Mouse (Mus musculus) liver, embryonic 14.5 days (tissue): Measurements from ENCODE around the gene Gm8369. TPM values are rescaled to one million over a fixed set of nuclear protein-coding genes. Genes with fewer than 3 reads are reported as not detected.
"Not testable (repeated sequence)": the region's sequence is repeated elsewhere in the genome, so short reads cannot be mapped to it uniquely, and the experiment has no call there.

ENCODE experiments used
- ATAC-seq: fragments of 200-750 bp; cut with Nextera tagmentation; 2 replicates; pipeline ENCODE4 v1.8.0; 2017; ENCODE audit warnings: moderate number of reproducible peaks, mild to moderate bottlenecking, moderate library complexity; ENCODE audit not compliant: insufficient read depth
- DNase-seq, 3 experiments: peaks; one replicate each; pipeline ENCODE4 v3.0.0-alpha.2; 2012 to 2013; ENCODE audit warnings: low read depth in 3 of 3, low spot score in 3 of 3
- H3K27ac ChIP-seq: fragments of 300-500 bp; sonication (generic); 2 replicates; pipeline ENCODE4 v1.5.1; 2014; ENCODE audit warnings: moderate library complexity, mild to moderate bottlenecking, control low read depth, inconsistent platforms
- H3K27me3 ChIP-seq: fragments of 300-500 bp; sonication (generic); 2 replicates; pipeline ENCODE4 v1.6.1; 2014; ENCODE audit warnings: mild to moderate bottlenecking, low read length, moderate library complexity; ENCODE audit not compliant: control insufficient read depth, insufficient read depth
- H3K36me3 ChIP-seq: fragments of 300-500 bp; sonication (generic); replicated peaks from 2 replicates; pipeline ENCODE4 v1.6.1; 2014; ENCODE audit warnings: low read depth; ENCODE audit not compliant: control insufficient read depth, insufficient read depth
- H3K4me1 ChIP-seq, 2 experiments: fragments of 200-500 bp in 1 of 2; fragments of 300-500 bp in 1 of 2; sonication (generic) in 1 of 2; replicated peaks; 2 replicates each; pipeline ENCODE4 v1.6.1; 2012 to 2014; ENCODE audit warnings: antibody characterized with exemption in 1 of 2, inconsistent platforms in 1 of 2, low read length in 1 of 2; ENCODE audit not compliant: control insufficient read depth in 2 of 2, insufficient read depth in 2 of 2
- H3K4me2 ChIP-seq: fragments of 300-500 bp; sonication (generic); 2 replicates; pipeline ENCODE4 v1.6.1; 2014; ENCODE audit warnings: low read depth, mild to moderate bottlenecking, control low read depth, moderate library complexity
- H3K4me3 ChIP-seq, 2 experiments: fragments of 200-500 bp in 1 of 2; fragments of 300-500 bp in 1 of 2; sonication (generic) in 1 of 2; 2 replicates each; pipeline ENCODE4 v1.5.1; 2012 to 2014; ENCODE audit warnings: low read depth in 2 of 2, low read length in 2 of 2, mild to moderate bottlenecking in 2 of 2, control low read depth in 1 of 2, inconsistent platforms in 1 of 2, moderate library complexity in 1 of 2; ENCODE audit not compliant: insufficient read depth in 1 of 2
- H3K9ac ChIP-seq: fragments of 300-500 bp; sonication (generic); replicated peaks from 2 replicates; pipeline ENCODE4 v1.6.1; 2014; ENCODE audit warnings: mild to moderate bottlenecking, control low read depth, moderate library complexity
- H3K9me3 ChIP-seq: fragments of 300-500 bp; sonication (generic); 2 replicates; pipeline ENCODE4 v1.6.1; 2016; ENCODE audit warnings: low read length, mixed read lengths; ENCODE audit not compliant: control insufficient read depth
- CTCF ChIP-seq: IDR thresholded peaks from 2 replicates; pipeline ENCODE4 v1.5.1; 2016; ENCODE audit warnings: antibody characterized with exemption, low read depth, control low read depth
- EP300 ChIP-seq: IDR thresholded peaks from 2 replicates; pipeline ENCODE4 v1.6.1; 2016; ENCODE audit warnings: antibody characterized with exemption, low read depth
- WGBS: fragments of 180-500 bp; shearing (Covaris S2); extraction: QIAGEN DNeasy Blood & Tissue Kit; methylation state at CpG from one replicate; pipeline ENCODE4 v1.1.7; 2014; ENCODE audit not compliant: insufficient replicate concordance; 5-methylcytosine and 5-hydroxymethylcytosine counted together
- polyA plus RNA-seq, 2 experiments: library from polyadenylated mRNA; depleted of rRNA in 1 of 2; stranded (reverse) in 1 of 2; unstranded in 1 of 2; fragments of >200 nt; fragmentation: Nextera tagmentation in 1 of 2; extraction: Ambion mirVana in 1 of 2; gene quantifications; 2 replicates each; pipeline versions ENCODE4 v1.2.1 to v1.2.3; 2012 to 2014

Gene Gm8369
- polyA plus RNA-seq, 2 experiments = 0.07 TPM; not detected in 1

DNA sequence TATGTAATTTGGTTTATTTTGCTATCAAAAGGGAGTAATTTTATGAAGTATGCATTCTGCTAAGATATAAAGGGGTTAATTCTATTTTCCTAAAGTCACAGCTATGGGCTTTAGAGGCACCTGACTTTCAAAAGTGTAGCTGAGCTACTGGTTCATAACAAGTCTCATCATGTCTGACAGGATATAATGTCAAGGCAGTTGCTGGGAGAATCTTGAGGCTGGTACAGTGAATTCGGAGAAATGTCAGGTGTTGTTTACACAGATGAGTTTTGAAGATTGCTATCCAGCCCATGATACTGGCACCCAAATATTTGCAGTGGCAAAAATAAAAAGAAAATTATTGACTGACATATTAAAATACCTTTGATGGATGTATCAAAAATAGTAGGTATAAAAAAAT lies 19.1 kb downstream of the Gm8369 start:
- Histone ChIP-seq H3K9me3 (no peaks in the 10 kb centered on the region), H3K36me3 (no peaks in the 10 kb centered on the region), H3K27me3 (no peaks in the 10 kb centered on the region), H3K27ac (no peak overlapping the region), H3K4me2 (no peak overlapping the region), H3K4me1 (no peaks in the 10 kb centered on the region), H3K4me3 (no peak overlapping the region), H3K9ac (no peak overlapping the region)
- 66% methylated on average over 1 of the region's 1 CpGs for WGBS
- no peak for DNase-seq
- no peak for ATAC-seq
- TF ChIP-seq EP300 = no peak
- TF ChIP-seq CTCF = no peak

DNA sequence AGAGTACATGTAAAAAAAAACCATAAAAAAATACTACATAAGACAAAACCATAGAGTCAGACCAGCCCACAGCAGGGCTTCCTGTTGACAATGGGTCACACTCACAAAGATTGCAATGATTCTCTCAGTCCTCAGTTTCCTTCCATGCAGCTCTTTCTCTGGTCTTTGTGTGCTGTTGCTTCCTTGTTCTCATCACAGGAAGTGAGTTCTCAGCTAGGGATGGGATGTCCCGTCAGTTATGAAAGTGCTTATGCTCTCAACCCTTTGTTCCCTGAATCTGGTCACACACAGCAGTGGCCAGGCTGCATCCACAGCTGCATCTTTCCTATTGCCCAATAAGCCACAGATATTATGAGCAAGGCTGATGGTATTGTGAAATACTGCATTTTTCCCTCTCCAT lies 27.7 kb downstream of the Gm8369 start:
- Histone ChIP-seq H3K4me2 (no peak overlapping the region), H3K27ac (no peak overlapping the region), H3K27me3 (no peaks in the 10 kb centered on the region), H3K9me3 (no peaks in the 10 kb centered on the region), H3K9ac (no peak overlapping the region), H3K4me1 (no peaks in the 10 kb centered on the region), H3K36me3 (no peaks in the 10 kb centered on the region), H3K4me3 (no peak overlapping the region)
- WGBS = 25% methylated on average over 1 of the region's 1 CpGs
- DNase-seq (no peak), ATAC-seq (no peak)
- TF ChIP-seq EP300 (no peak), CTCF (no peak)

DNA sequence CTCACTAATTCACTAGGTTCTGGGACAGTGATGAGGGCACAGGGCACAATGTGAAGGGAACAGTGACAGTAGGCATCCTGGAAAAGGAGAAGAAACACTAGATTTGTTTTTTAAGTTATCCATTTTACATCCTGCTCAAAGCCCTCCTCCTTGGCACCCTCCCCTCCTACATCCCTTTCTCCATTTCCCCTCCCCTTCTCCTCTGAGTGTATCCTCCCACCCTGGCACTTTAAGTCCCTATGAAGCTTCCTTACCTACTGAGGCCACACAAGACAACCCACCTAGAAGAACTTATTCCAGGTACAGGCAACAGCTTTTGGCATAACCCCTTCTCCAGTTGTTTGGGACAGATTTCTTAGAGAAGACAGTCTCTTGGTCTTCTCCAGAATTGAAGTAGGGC lies 30.5 kb downstream of the Gm8369 start, which contains the start of gene Ms4a6b:
TSS of gene Ms4a6b (plus strand) at position 267 of the 400 bp plus-strand sequence.
- Histone ChIP-seq H3K4me1 (no peaks in the 10 kb centered on the region), H3K4me3 (no peak within 1 kb of the TSS), H3K36me3 (no peaks in the 10 kb centered on the region), H3K9me3 (no peaks in the 10 kb centered on the region), H3K27ac (no peak within 1 kb of the TSS), H3K27me3 (no peaks in the 10 kb centered on the region), H3K4me2 (no peak within 1 kb of the TSS), H3K9ac (no peak within 1 kb of the TSS)
- DNase-seq (no peak), ATAC-seq (no peak)
- TF ChIP-seq CTCF = no peak
- no peak for TF ChIP-seq EP300

DNA sequence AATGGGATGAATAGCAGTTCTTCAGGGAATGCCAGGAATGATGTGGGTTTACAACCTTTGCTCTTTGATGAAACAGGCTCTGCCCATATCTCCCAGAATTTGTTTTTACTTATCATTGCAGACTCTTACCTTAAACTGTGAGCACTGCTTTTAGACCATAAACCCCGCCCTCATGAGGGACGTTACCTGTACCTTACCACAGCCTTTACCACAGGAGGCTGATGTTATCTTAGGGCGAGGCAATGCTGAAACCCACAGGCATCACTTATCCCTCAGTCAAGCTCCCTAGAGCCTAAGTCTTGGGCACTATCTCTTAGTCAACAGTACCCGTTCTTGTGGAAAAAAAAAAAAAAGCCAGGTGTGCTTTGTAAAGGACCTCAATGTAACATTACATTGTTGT lies 31.1 kb downstream of the Gm8369 start:
- H3K4me2 ChIP-seq = no peak overlapping the region
- no peak for TF ChIP-seq CTCF
- ATAC-seq (no peak), DNase-seq (no peak)
- WGBS = 18% methylated on average over 4 of the region's 4 CpGs
- no peak overlapping the region for H3K4me3 ChIP-seq
- no peaks in the 10 kb centered on the region for H3K36me3 ChIP-seq
- H3K27ac ChIP-seq = no peak overlapping the region
- H3K4me1 ChIP-seq = no peaks in the 10 kb centered on the region
- no peaks in the 10 kb centered on the region for H3K27me3 ChIP-seq
- no peak overlapping the region for H3K9ac ChIP-seq
- H3K9me3 ChIP-seq = no peaks in the 10 kb centered on the region

DNA sequence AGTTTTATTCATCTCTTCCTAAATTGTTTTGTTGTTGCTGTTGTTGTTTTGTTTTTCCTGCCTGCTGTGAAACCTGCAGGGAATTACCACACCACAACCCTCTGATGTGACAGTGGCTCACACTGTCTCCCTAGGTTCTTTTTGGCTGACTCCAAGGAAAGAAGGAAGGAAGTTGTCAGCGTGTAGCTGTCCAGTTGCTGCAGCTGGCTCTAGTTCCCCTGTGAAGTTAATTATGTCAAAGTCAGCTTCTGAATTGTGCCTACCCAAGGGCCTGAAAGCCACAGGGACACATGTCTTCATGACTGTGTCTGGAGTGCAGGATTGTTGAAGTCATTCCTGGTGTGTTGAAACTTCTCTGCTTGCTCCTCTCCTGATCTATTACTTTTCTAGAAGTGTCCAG lies 31.6 kb downstream of the Gm8369 start:
- H3K9me3 ChIP-seq, H3K27ac ChIP-seq, H3K4me3 ChIP-seq, H3K4me2 ChIP-seq, H3K9ac ChIP-seq, H3K27me3 ChIP-seq, DNase-seq, ATAC-seq, H3K4me1 ChIP-seq, H3K36me3 ChIP-seq: not testable (repeated sequence)
- 9% methylated on average over 1 of the region's 1 CpGs for WGBS

DNA sequence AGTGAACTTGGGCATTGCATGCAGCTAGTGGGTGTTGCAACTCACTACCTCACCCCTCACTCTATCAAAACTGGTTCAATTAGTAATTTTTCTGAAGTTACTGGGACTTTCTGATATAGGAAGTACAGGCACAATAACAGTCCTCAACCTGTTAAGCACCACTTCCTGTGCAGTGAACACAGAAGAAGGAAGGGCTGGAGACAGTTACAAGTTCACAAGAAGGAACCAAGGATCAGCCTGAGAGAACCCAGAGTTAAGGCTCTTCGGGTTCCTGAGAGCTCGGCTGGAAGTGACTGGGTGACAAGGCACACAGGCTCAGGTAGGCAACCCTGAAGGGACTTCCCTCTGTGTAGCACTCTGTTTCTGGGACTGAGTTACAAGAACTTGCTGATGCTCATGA lies 32.6 kb downstream of the Gm8369 start:
- not testable (repeated sequence) for H3K27ac ChIP-seq, H3K4me1 ChIP-seq, DNase-seq, H3K9ac ChIP-seq, H3K36me3 ChIP-seq, H3K4me2 ChIP-seq, ATAC-seq, H3K9me3 ChIP-seq, H3K27me3 ChIP-seq, H3K4me3 ChIP-seq
- 12% methylated on average over 2 of the region's 2 CpGs for WGBS
